ENCODE assay signal across 22 mouse cellular contexts in the genomic region with DNA sequence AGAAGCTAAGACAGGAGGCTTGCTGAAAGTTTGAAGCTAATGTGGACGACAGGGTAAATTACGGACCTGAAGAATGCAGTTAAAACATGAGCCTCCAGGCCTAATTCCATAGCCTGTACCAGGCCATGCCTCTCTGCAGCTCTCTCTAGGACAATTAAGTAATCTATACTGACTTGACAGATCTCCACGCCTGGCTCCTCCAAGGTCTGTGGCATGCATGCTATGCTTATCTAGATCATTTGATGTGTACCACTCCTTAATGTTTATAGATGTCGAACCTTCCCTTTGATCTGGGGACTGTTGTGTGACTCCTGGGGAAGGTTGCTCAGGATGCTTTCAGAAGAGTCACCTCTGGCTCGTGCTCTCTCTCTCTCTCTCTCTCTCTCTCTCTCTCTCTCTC.
"Had no signal": no experiment of that assay in that cellular context is flagged by ENCODE, and none has a peak within 500 bp of the region (broad histone marks: within the 10 kb centered on the region; RNA-seq: fewer than 3 reads in every experiment).

No protein-coding gene starts in this region.

- ATAC-seq: liver, postnatal 0 days; lung, postnatal 0 days; midbrain, embryonic 16.5 days had no signal

- H3K9me3 ChIP-seq: lung, embryonic 15.5 days; midbrain, embryonic 10.5 days; midbrain, embryonic 12.5 days; neural tube, embryonic 13.5 days; neural tube, embryonic 15.5 days; stomach, embryonic 15.5 days had no signal

- DNase-seq: liver, postnatal 0 days; lung, adult 2 months; lung, postnatal 14 days; lung, postnatal 4 days; midbrain, embryonic 14.5 days; retina, postnatal 1 day; right cerebral cortex, adult 18-20 months; right cerebral cortex, postnatal 25 days; right cerebral cortex, postnatal 4 days; thymus, adult 2 months; thymus, postnatal 25 days; thymus, postnatal 4 days had no signal

- H3K4me3 ChIP-seq: lung, embryonic 15.5 days; midbrain, embryonic 10.5 days; midbrain, embryonic 12.5 days; myocyte; neural tube, embryonic 13.5 days; neural tube, embryonic 15.5 days; stomach, embryonic 15.5 days had no signal

- H3K27me3 ChIP-seq: lung, embryonic 15.5 days; midbrain, embryonic 12.5 days; neural tube, embryonic 13.5 days; neural tube, embryonic 15.5 days; stomach, embryonic 15.5 days had no signal

- H3K27ac ChIP-seq: lung, embryonic 15.5 days; midbrain, embryonic 10.5 days; midbrain, embryonic 12.5 days; neural tube, embryonic 13.5 days; neural tube, embryonic 15.5 days; stomach, embryonic 15.5 days; stomach, postnatal 0 days had no signal

- H3K9ac ChIP-seq: liver, postnatal 0 days; lung, embryonic 15.5 days; midbrain, embryonic 12.5 days; neural tube, embryonic 13.5 days; neural tube, embryonic 15.5 days; stomach, embryonic 15.5 days had no signal

- H3K4me1 ChIP-seq: lung, embryonic 15.5 days; midbrain, embryonic 10.5 days; midbrain, embryonic 12.5 days; neural tube, embryonic 13.5 days; neural tube, embryonic 15.5 days; stomach, embryonic 15.5 days had no signal

- H3K4me2 ChIP-seq: lung, embryonic 15.5 days; midbrain, embryonic 12.5 days; neural tube, embryonic 13.5 days; neural tube, embryonic 15.5 days; stomach, embryonic 15.5 days had no signal

- H3K36me3 ChIP-seq: lung, embryonic 15.5 days; midbrain, embryonic 10.5 days; midbrain, embryonic 12.5 days; neural tube, embryonic 13.5 days; neural tube, embryonic 15.5 days; stomach, embryonic 15.5 days had no signal
